Mouse (Mus musculus) heart, embryonic 12.5 days (tissue): ENCODE results near the gene Ece1. TPM values are rescaled to one million over a fixed set of nuclear protein-coding genes. Genes with fewer than 3 reads are reported as not detected.
A peak's percentile ranks its signal among the peaks of the same experiment; 100 is the strongest.

ENCODE experiments used
- ATAC-seq: fragments of 200-750 bp; cut with Nextera tagmentation; 2 replicates; pipeline ENCODE4 v1.8.0; 2017; ENCODE audit warnings: moderate TSS enrichment, moderate library complexity; ENCODE audit not compliant: insufficient number of reproducible peaks, low FRiP score
- H3K27ac ChIP-seq: fragments of 300-500 bp; sonication (generic); 2 replicates; pipeline ENCODE4 v1.5.1; 2016; ENCODE audit warnings: mild to moderate bottlenecking, moderate library complexity; ENCODE audit not compliant: poor library complexity, severe bottlenecking
- H3K27me3 ChIP-seq: fragments of 300-500 bp; sonication (generic); replicated peaks from 2 replicates; pipeline ENCODE4 v1.6.1; 2016; ENCODE audit warnings: mild to moderate bottlenecking, moderate library complexity
- H3K36me3 ChIP-seq: fragments of 300-500 bp; sonication (generic); 2 replicates; pipeline ENCODE4 v1.6.1; 2016; ENCODE audit warnings: mild to moderate bottlenecking, moderate library complexity
- H3K4me1 ChIP-seq: fragments of 300-500 bp; sonication (generic); replicated peaks from 2 replicates; pipeline ENCODE4 v1.6.1; 2016; ENCODE audit warnings: mild to moderate bottlenecking
- H3K4me2 ChIP-seq: fragments of 300-500 bp; sonication (generic); 2 replicates; pipeline ENCODE4 v1.6.1; 2016; ENCODE audit warnings: mild to moderate bottlenecking, moderate library complexity
- H3K4me3 ChIP-seq: fragments of 300-500 bp; sonication (generic); 2 replicates; pipeline ENCODE4 v1.5.1; 2016; ENCODE audit warnings: mild to moderate bottlenecking
- H3K9ac ChIP-seq: fragments of 300-500 bp; sonication (generic); 2 replicates; pipeline ENCODE4 v1.6.1; 2016; ENCODE audit warnings: mild to moderate bottlenecking, moderate library complexity
- H3K9me3 ChIP-seq: fragments of 300-500 bp; sonication (generic); replicated peaks from 2 replicates; pipeline ENCODE4 v1.6.1; 2016; ENCODE audit warnings: mild to moderate bottlenecking, moderate library complexity
- WGBS: fragments of 180-500 bp; shearing (Covaris S2); methylation state at CpG from one replicate; pipeline ENCODE4 v1.1.7; 2016; 5-methylcytosine and 5-hydroxymethylcytosine counted together
- polyA plus RNA-seq: library from polyadenylated mRNA; unstranded; fragments of >200 nt; fragmentation: Nextera tagmentation; extraction: Ambion mirVana; gene quantifications from 2 replicates; pipeline ENCODE4 v1.2.1, GENCODE M21; 2016

The Ece1 gene
- polyA plus RNA-seq, 1 experiment from 2014 or later: 122 TPM

DNA sequence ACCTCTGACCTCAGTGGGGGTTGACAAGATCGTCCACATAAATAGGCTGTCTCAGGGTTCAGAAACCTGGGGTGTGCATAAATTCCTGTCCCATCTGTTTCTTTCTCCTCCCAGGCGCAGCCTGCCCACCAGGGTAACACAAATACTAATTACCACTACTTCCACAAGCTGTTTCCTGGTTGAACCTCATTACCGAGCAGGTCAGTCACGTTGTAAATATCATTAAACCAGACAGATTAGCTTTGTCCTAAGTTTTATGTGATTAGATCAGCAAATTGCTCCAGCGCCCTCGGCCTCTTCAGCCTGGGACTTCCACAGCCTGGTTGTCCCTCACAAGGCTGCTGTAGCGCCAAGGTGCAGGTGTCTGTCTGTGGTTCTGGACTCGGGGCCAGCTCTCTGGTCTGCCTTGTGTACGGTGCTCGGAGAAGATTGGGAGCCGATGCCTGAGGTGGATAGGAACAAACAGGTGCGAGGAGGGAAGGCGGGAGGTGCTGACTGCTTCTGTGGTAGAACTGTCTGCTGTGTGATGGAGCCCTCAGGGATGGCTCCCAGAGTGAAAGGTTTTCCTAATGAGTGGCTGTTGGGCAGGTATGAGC is 43.0 kb downstream of the Ece1 start:
- no peak overlapping the region for H3K27ac ChIP-seq
- 80% methylated on average over 13 of the region's 13 CpGs for WGBS
- no peak overlapping the region for H3K9ac ChIP-seq
- no peaks in the 10 kb centered on the region for H3K27me3 ChIP-seq
- no peaks in the 10 kb centered on the region for H3K9me3 ChIP-seq
- H3K4me3 ChIP-seq: no peak overlapping the region
- ATAC-seq: no peak
- no peak overlapping the region for H3K4me2 ChIP-seq
- H3K36me3 ChIP-seq: no peaks in the 10 kb centered on the region
- H3K4me1 ChIP-seq: peaks cover 16% of the 10 kb centered on the region

DNA sequence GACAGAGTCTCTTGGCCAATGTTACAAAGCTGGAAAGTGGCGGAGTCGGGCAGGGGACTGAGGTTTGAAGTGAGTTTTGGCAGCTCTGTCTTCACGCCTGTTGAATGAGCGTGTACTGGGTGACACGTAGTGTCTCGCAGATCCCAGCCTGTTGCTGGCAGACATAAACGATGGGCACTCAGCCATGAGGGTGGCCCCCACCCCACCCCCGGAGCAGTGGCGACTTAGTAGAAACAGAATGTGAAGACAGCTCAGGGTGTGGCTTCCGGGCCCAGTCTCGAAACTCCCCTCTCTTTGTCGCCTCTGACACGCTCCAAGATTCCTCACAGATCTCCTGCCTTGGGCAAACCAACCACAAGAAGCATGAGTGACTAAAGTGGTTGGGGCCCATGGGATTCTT is 45.9 kb downstream of the Ece1 start:
- Histone ChIP-seq H3K9me3 (no peaks in the 10 kb centered on the region), H3K9ac (peak overlapping the region; percentile 54; the same call in 1 of the 2 replicates), H3K36me3 (peaks cover 4% of the 10 kb centered on the region; the same call in 1 of the 2 replicates), H3K27me3 (no peaks in the 10 kb centered on the region), H3K4me3 (no peak overlapping the region), H3K4me1 (peaks cover 28% of the 10 kb centered on the region), H3K4me2 (no peak overlapping the region), H3K27ac (0 out of 2 replicates have a peak overlapping the region, but pooled peaks have one; percentile 21)
- 32% methylated on average over 13 of the region's 13 CpGs for WGBS
- ATAC-seq: peak; percentile 19; the same call in 1 of the 2 replicates

DNA sequence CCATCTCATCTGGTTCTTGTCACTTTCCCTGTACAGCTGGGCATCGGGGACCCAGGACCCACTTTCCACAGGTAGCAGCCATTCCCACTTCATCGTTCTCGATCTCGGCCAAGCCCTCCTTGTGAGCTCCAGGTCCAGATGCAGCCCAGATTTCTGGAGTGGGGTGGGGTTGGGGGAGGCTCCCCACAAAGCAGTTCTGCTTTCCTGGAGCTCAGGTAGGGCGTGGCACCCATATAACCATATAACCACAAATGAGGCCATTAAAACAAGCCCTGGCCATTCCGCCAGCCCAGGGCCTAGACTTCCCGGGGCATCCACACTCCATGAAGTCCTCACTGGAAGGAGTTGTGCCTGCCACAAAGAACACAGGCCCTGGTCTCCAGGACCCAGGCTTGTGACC is 46.5 kb downstream of the Ece1 start:
- Histone ChIP-seq H3K9ac (no peak overlapping the region), H3K27ac (0 out of 2 replicates have a peak overlapping the region, but pooled peaks have one; percentile 21), H3K27me3 (no peaks in the 10 kb centered on the region), H3K4me1 (peaks cover 32% of the 10 kb centered on the region), H3K9me3 (no peaks in the 10 kb centered on the region), H3K36me3 (peaks cover 4% of the 10 kb centered on the region; the same call in 1 of the 2 replicates), H3K4me2 (no peak overlapping the region), H3K4me3 (no peak overlapping the region)
- 78% methylated on average over 7 of the region's 7 CpGs for WGBS
- ATAC-seq: no peak

DNA sequence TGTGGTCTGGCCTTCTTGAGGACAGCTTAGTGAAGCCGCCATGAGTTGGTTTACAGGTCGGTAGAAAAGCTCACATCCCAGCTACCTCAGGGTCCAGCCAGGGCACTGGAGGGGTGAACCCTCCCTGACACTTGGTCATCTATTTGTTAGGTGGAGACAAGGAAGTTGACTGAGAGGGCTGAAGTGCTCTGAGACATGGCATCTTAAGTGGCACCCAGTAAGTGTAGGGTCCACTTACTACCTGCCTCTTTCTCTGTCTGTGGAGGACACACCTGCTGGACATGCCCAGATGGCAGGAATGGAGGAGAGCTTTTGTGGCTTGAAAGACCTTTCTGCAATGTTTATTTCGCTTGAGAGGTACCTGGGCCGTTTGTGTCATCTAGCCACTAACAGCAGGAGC is 46.9 kb downstream of the Ece1 start:
- Histone ChIP-seq H3K27ac (no peak overlapping the region), H3K9me3 (no peaks in the 10 kb centered on the region), H3K4me2 (no peak overlapping the region), H3K27me3 (no peaks in the 10 kb centered on the region), H3K4me3 (no peak overlapping the region), H3K36me3 (peaks cover 4% of the 10 kb centered on the region; the same call in 1 of the 2 replicates), H3K4me1 (peaks cover 37% of the 10 kb centered on the region), H3K9ac (no peak overlapping the region)
- 66% methylated on average over 4 of the region's 4 CpGs for WGBS
- ATAC-seq: no peak

DNA sequence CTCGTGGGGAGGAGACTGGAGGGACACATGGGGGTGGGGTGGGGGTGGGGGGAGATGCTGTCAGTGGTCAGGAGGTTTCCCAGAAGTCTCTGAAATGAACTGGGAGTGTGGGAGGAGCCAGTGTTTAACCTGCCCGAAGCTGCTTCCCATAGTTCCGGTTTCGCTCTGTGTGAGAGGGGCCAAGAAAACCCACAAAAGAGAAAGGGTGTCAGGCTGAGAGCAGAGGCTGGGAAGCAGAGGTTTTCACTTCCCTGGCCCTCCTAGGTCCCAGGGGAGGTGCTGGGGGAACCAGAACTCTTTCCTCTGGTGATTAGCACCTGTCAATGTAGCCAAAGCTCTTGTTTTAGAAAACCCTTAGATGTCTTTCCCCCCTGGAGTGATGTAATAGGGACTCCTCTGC is 47.4 kb downstream of the Ece1 start:
- H3K4me1 ChIP-seq: peaks cover 38% of the 10 kb centered on the region

DNA sequence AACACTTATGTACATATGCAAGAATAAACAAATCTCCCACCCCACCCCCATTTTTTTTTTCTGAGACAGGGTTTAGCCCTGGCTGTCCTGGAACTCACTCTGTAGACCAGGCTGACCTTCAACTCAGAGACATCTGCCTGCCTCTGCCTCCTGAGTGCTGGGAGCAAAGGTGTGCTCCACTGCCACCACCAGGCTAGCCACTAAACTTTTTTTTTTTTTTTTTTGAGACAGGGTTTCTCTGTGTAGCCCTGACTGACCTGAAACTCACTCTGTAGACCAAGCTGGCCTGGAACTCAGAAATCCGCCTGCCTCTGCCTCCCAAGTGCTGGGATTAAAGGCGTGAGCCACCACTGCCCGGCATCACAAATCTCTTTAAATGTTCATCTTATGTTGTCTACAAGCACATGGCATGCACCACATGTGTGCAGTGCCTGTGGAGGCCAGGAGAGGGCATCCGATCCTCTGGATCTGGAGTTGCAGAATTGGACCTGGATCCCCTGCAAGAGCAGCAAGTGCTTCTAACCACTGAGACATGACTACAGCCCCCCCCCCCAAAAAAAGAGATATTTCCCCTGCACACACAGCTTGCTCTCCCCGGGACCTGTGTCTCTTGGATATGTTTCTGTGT is 48.5 kb downstream of the Ece1 start:
- H3K27me3 ChIP-seq: no peaks in the 10 kb centered on the region
- H3K9me3 ChIP-seq: no peaks in the 10 kb centered on the region
- no peak overlapping the region for H3K4me2 ChIP-seq
- H3K27ac ChIP-seq: no peak overlapping the region
- 88% methylated on average over 5 of the region's 5 CpGs for WGBS
- no peak overlapping the region for H3K9ac ChIP-seq
- no peak for ATAC-seq
- peaks cover 4% of the 10 kb centered on the region; the same call in 1 of the 2 replicates for H3K36me3 ChIP-seq
- H3K4me1 ChIP-seq: peaks cover 38% of the 10 kb centered on the region
- H3K4me3 ChIP-seq: no peak overlapping the region

More for the DNA sequence above, 47.4 kb downstream of the Ece1 start:
- Histone ChIP-seq H3K9me3 (no peaks in the 10 kb centered on the region), H3K27ac (no peak overlapping the region), H3K36me3 (peaks cover 4% of the 10 kb centered on the region; the same call in 1 of the 2 replicates), H3K4me3 (no peak overlapping the region), H3K9ac (no peak overlapping the region), H3K27me3 (no peaks in the 10 kb centered on the region), H3K4me2 (no peak overlapping the region)
- 41% methylated on average over 4 of the region's 4 CpGs for WGBS
- ATAC-seq: no peak

DNA sequence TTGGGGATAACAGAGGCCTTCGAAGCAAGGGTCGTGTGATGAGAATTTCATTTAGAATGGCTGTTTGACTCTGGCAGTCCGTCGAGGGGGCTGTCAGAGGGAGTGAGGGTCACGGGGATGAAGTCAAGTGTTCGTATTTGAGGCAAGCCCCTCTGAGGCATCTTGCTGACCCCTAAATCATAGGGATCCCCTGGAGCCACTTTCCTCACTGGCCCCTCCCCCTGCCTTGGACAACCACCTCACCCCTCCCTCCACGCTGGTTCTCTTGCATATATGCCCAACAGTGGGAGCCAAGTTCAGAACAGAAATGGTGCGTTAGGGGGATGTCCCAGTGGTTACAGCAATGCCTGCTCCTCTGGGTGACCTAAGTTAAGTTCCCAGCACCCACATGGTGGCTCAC is 49.6 kb downstream of the Ece1 start:
- Histone ChIP-seq H3K9ac (no peak overlapping the region), H3K4me1 (peaks cover 46% of the 10 kb centered on the region), H3K4me2 (no peak overlapping the region), H3K9me3 (no peaks in the 10 kb centered on the region), H3K27ac (no peak overlapping the region), H3K27me3 (no peaks in the 10 kb centered on the region), H3K36me3 (peaks cover 4% of the 10 kb centered on the region; the same call in 1 of the 2 replicates), H3K4me3 (no peak overlapping the region)
- WGBS: 83% methylated on average over 8 of the region's 8 CpGs
- no peak for ATAC-seq

DNA sequence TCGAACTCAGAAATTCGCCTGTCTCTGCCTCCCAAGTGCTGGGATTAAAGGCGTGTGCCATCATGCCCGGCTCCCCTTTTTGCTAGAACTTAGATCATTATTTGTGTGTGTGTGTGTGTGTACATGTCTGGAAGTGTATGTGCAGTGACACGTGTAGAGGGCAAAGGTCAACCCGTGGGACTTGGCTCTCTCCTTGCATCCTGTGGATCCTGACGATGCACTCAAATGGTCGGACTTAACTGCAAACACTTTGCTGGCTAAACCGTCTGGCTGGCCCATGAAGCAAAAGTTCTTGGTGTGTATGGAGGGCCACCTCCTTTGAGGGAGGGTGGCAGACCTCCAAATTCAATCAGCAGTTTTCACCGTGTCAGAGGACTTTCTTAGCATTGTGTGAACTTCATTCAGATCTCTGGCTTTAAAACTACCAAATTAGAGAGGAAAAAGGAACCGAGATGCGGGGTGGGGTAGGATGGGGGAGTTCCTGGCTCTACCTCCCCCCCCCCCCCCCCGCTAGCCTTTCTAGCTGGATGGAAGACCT is 50.8 kb downstream of the Ece1 start:
- Histone ChIP-seq H3K9me3 (no peaks in the 10 kb centered on the region), H3K4me2 (peak overlapping the region; percentile 98), H3K27ac (peak overlapping the region; percentile 29), H3K9ac (peak overlapping the region; percentile 68; the same call in 1 of the 2 replicates), H3K4me3 (peak overlapping the region; percentile 60), H3K36me3 (peaks cover 4% of the 10 kb centered on the region; the same call in 1 of the 2 replicates), H3K27me3 (no peaks in the 10 kb centered on the region), H3K4me1 (peaks cover 53% of the 10 kb centered on the region)
- 53% methylated on average over 13 of the region's 13 CpGs for WGBS
- ATAC-seq: no peak

DNA sequence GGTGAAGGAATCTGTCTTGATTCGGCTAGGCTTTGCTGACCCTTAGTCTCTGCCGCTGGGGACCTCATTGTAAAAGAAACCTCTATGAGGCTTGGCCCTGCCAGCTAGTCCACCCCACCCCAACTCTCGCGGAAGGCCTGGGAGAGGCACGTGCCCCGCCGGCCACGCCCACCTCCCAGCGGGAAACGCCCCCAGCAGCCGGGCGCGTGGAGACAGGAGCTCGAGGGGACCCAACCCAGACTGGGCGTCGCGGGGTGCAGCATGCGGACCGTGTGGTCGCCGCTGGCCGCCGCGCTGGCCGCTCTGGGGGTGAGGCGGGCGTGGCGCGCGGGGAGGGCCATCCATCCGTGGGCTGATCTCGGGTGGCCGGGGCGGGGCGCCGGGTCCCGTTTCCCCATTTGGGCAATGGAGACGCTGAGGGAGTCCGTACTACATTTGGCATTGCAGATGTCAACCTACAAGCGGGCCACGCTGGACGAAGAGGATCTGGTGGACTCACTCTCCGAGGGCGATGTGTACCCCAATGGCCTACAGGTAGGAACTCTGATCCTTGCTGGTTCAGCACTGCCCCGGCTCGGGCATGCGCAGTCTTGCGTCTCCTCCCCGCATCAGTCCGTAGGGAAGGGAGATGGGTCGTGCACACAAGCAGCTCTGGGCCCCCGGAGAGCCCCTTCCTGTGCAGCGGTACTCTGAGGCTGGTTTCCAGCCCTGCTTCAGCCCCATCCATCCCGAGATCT is 51.5 kb downstream of the Ece1 start:
- peak overlapping the region; percentile 98 for H3K4me2 ChIP-seq
- H3K9ac ChIP-seq: peak overlapping the region; percentile 68
- no peaks in the 10 kb centered on the region for H3K9me3 ChIP-seq
- H3K27me3 ChIP-seq: no peaks in the 10 kb centered on the region
- 3% methylated on average over 54 of the region's 54 CpGs for WGBS
- H3K4me3 ChIP-seq: peak overlapping the region; percentile 60
- peak overlapping the region; percentile 29 for H3K27ac ChIP-seq
- ATAC-seq: peak; percentile 78
- peaks cover 4% of the 10 kb centered on the region; the same call in 1 of the 2 replicates for H3K36me3 ChIP-seq
- H3K4me1 ChIP-seq: peaks cover 53% of the 10 kb centered on the region

DNA sequence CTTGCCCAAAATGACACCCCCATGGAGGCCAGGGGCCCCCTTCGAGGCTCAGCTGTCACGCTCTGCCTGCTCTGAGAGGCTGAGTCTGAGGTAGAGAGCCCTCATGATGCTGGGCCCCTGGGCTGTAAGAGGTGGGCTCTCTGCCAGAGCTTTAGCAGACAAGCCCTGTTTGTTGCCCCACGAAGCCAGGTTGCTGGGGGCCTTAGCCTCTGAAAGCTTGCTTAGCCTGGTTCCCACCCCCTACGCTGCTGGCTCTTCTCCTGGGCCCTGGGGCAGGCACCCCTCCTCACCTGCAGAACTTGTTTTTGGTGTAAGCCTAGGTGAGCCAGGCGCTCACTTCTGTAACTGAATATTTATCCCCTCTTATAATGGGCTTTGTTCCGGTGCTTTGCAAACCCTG is 55.6 kb downstream of the Ece1 start:
- H3K27me3 ChIP-seq: no peaks in the 10 kb centered on the region
- no peak overlapping the region for H3K4me3 ChIP-seq
- 53% methylated on average over 6 of the region's 6 CpGs for WGBS
- no peaks in the 10 kb centered on the region for H3K9me3 ChIP-seq
- H3K4me2 ChIP-seq: peak overlapping the region; percentile 16; the same call in 1 of the 2 replicates
- peaks cover 73% of the 10 kb centered on the region for H3K4me1 ChIP-seq
- H3K27ac ChIP-seq: peak overlapping the region; percentile 82
- ATAC-seq: no peak
- peaks cover 11% of the 10 kb centered on the region for H3K36me3 ChIP-seq
- 0 out of 2 replicates have a peak overlapping the region, but pooled peaks have one; percentile 46 for H3K9ac ChIP-seq

DNA sequence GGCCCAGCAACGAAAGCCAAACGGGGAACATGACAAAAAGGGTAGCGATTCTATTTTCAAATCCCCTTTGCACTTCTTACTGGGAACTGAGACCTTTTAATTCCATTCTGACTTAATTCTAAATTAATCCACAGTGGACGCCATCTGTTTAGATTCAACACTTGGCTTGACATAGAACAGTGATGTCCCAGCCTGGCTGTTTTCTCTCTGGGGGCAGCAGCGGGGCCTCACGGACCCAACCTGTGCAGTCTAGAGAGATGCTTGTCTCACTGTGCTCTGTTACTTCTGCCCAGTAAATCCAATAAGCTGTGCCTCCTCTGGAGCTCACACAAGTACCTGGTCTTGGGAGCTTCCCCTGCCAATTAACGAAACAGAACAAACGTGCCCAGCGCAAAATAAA is 56.5 kb downstream of the Ece1 start:
- Histone ChIP-seq H3K9me3 (no peaks in the 10 kb centered on the region), H3K4me1 (peaks cover 70% of the 10 kb centered on the region), H3K27me3 (no peaks in the 10 kb centered on the region), H3K9ac (no peak overlapping the region), H3K4me2 (peak overlapping the region; percentile 16; the same call in 1 of the 2 replicates), H3K4me3 (no peak overlapping the region), H3K27ac (peak overlapping the region; percentile 82), H3K36me3 (peaks cover 19% of the 10 kb centered on the region)
- 59% methylated on average over 9 of the region's 9 CpGs for WGBS
- ATAC-seq: no peak
